Mouse (Mus musculus) activated CD4-positive, CD25-positive, alpha-beta regulatory T cell, adult 4 months (primary cell): ENCODE data around the gene Ilk. TPM values are rescaled to one million over a fixed set of nuclear protein-coding genes. Genes with fewer than 3 reads are reported as not detected.
"Not testable (repeated sequence)": the region's sequence is repeated elsewhere in the genome, so short reads cannot be mapped to it uniquely, and the experiment has no call there.

Source experiments
- ATAC-seq: one replicate; pipeline ENCODE4 v1.8.0; 2017
- polyA plus RNA-seq, 2 experiments: library from polyadenylated mRNA; unstranded; fragments of 100-300 nt; shearing (Covaris generic); gene quantifications; one replicate each; pipeline ENCODE4 v1.2.1; 2017

Ilk gene
- polyA plus RNA-seq, 2 experiments from 2014 or later = 131 to 173 TPM

- ATAC-seq = not testable (repeated sequence)
These were observed 7.0 kb downstream of the Ilk start for GRCm38 (mm10) chr7:105743246-105743925.

GRCm38 (mm10) chr7:105743926-105744590 lies 7.7 kb downstream of the Ilk start, which contains the start of gene Taf10:
Gene Taf10 (minus strand): TSS chr7:105744361.
- ATAC-seq = peak; percentile 100

DNA sequence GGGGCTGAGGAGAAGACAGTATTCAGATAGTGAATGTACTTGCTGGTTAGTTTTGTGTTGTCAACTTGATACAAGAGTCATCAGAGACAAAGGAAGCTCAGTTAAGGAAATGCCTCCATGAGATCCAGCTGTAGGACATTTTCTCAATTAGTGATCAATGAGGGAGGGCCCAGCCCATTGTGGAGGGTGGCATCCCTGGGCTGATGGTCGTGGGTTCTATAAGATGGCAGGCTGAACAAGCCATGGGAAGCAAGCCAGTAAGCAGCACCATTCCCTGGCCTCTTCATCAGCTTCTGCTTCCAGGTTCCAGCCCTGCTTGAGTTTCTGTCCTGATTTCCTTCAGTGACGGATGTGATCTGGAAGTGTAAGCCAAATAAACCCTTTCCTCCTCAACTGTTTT lies 11.4 kb downstream of the Ilk start:
- ATAC-seq = no peak

DNA sequence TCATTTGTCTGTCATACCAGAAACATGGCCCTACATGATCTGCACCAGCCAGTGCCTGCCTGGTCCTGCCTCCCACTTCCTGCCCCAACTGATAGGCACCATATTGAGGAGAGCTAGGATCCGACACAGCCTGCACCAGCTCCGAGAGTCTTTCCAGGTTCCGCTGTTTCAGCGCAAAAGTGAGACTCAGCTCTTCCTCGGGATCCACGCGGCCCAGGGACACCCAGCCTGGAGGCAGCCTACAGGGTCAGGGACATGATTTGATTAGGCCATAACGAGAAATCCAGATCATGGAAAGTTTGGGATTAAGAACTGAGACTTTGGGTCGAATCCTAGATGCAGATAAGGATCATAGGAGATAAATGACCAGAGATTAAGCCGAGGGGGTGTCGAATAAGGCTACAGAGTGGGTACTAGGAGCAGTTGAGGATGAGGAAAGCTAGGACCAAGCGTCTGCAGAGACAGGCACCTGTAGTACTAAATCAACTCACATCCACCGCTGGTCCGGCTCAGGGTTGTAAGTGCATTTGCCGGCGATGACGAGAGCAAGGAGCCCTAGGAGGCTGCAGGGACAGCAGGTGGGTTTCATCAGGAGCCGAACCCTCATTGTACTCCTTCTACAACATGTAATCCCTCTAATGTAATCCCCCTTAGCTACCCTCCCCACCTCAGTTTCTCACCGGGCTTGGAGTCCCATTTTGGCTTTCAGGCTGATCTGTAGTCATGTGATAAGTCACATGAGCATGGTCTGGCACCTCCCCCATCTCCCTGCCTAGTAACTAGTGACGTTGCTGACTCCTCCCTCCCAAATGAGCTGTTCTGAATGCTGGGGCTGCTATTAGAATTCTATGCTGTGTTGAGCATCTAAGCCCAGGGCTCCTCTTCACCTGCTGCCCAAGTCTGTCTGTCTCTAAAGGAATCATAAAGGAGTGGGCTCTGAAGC lies 15.4 kb downstream of the Ilk start, which contains the start of gene Tpp1:
Gene Tpp1, minus strand, starts transcription at position 745 of the 943 bp plus-strand sequence.
- peak; percentile 100 for ATAC-seq

- no peak for ATAC-seq
These were observed 16.3 kb downstream of the Ilk start for GRCm38 (mm10) chr7:105752716-105753115.

GRCm38 (mm10) chr7:105753281-105753680 lies 16.9 kb downstream of the Ilk start:
- no peak for ATAC-seq

GRCm38 (mm10) chr7:105761813-105762484 lies 25.6 kb downstream of the Ilk start:
- no peak for ATAC-seq

DNA sequence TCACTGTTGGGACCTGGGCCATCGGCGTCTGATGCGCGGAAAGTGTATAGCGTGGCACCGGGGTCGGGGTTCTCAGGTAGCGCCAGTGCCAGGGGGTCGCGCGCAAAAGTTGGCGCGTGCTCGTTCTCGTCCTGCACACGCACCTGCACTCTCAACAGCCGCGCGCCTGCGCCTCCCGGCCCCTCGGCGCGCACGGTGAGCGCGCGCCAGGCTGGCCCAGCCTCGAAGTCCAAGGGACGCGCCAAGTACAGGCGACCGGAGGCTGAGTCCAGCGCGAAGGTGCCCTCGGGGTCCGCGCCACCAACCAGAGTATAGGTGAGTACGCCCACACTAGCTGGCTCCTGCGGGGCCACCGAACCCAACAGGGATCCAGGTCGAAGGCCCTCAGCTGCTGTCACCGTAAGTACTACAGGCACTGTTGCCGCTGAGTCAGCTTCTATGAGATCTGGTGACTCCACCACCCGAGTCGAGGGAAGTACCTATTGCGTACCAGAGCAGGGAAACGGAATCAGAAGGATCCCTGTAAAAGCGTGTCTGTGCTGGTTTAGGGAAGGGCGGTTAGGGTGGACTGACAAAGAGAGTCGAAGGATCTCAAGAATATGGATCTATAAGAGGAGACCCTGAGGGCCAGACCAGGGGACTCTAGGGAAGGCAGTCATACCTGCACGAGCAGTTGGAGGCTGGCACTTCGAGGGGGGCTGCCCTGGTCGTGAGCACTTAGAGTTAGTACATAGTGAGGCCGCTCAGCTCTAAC lies 26.3 kb downstream of the Ilk start:
- no peak for ATAC-seq

DNA sequence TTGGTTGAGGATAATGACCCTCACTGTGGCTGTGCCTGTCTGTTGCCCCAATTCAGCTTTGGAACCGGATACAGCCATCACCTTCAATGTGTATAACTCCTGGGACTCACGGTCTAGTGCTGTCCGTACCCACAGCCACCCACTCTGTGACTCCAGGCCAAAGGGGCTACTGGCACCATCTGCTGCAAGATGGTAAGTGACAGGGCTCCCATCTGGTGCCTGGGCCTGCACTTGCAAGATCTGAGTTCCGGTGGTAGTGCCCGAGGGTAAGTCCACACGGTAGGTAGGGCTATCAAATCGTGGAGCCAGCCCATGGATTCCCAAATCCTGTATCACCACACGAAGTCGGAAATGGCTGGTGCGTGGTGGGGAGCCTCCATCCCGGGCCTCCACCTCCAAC lies 27.9 kb downstream of the Ilk start:
- ATAC-seq = no peak

DNA sequence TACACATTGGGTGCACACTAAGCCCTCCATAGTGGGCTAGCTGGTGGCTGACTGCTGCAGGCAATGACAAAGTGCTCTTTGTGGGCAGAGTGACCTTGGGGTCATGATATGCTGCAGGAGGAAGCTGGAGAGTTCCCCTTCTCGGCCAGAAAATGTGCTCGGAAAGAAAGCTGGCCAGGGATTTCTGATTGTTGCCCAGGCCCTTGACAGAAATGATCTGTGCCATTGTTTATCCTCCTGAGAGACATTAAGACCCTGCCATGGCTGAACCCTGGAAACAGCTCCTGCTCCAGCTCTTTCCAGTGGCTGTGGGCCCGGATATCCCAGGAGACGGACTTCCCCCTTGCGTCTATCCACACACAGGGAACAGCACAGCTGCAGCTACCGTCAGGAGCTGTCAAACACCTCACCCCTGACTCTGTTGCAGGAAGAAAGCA lies 31.4 kb downstream of the Ilk start:
- ATAC-seq = no peak

GRCm38 (mm10) chr7:105769959-105770358 lies 33.6 kb downstream of the Ilk start:
- ATAC-seq = no peak

- ATAC-seq = no peak
These were observed 35.9 kb downstream of the Ilk start for GRCm38 (mm10) chr7:105772331-105772730.

DNA sequence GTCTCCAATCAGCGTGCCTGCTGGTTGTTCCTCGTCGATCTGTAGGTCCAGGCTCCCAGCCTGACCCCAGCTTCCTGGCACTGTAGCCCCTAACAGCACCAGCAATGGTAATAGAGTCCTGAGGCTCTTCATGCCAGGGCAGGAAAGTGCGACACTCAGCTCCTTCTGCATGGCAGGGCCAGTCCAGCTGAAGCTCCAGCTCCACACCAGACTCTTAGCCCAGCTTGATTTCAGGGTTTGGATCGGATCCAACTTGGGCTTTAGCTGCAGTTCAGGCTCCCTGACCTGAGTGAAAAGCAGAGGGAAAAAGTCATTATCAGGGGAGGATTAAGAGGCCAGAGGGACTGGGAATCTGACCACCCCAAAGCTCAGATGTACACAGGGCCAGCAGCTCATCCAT lies 36.6 kb downstream of the Ilk start:
- ATAC-seq = no peak

DNA sequence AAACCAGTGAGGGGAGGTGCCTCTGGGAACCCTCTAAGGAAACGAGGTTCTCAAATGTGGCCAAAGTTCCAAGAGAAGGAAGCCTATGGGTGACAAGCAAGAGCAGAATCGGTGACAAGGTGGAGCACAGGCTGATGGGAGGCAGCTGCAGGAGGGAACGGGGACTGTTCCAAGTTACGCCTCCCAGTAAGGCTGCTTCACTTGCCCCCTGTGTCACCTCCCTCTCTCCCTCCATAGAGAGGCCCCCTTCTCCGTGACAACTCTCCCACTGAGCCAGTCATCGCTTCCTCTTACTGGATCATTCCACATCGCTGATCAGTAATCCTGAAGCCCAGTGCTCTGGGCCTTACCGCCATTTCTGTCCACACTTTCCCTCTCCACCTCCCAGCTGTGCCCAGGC lies 38.3 kb downstream of the Ilk start:
- ATAC-seq = no peak

GRCm38 (mm10) chr7:105776026-105776425 lies 39.6 kb downstream of the Ilk start:
- no peak for ATAC-seq

- ATAC-seq = no peak
These were observed 40.9 kb downstream of the Ilk start for GRCm38 (mm10) chr7:105777316-105777715.

DNA sequence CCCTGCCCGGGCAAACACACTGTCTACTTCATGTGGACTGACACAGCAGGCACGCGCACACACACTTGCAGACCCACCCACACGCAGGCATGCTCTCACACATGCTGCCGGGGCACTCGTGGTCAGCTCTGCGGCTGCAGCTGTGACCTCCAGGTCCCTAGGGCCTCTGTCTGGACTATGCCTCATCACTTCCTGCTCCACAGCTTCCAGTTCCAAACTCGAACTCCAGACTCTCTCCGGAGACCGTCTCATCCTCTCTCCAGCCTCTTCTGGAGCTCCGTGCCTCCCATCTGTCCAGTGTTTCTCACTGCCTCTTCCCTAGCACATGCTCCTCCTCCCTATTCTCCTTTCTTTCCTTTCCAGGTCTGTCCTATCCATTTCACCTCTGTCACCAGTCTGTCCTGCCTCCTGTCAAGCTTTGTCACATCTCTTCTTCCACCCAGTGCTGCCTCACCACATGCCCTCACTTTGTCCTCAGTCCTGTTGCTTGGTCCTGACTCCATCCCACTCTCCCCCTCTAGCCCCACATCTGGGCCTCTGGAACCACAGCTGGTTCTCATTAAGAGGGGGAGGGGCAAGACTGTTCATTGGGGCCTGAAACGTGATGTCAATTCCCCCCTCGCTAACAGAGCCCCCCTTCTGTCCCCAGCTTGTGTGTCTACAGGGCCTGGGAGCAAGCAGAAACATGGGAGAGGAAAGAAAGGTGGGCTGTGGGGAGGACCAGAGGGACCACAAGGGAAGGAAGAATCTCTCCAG lies 41.6 kb downstream of the Ilk start:
- ATAC-seq = no peak

- ATAC-seq = no peak
These were observed 42.3 kb downstream of the Ilk start for GRCm38 (mm10) chr7:105778553-105779265.

GRCm38 (mm10) chr7:105783861-105784260 lies 47.5 kb downstream of the Ilk start:
- ATAC-seq = no peak

GRCm38 (mm10) chr7:105784556-105784955 lies 48.2 kb downstream of the Ilk start:
- ATAC-seq = no peak
